21 mouse cellular contexts compared by ENCODE assay signal in genomic region chr3:116408856-116409255, GRCm38 (mm10). TPM values are rescaled to one million over a fixed set of nuclear protein-coding genes. Genes with fewer than 3 reads are reported as not detected.
DNase-seq lines count a peak whose midpoint lies in the region; ATAC-seq and TF ChIP-seq lines count a peak whose summit lies in the region.
"Had no signal": no experiment of that assay in that cellular context is flagged by ENCODE, and none has a peak within 500 bp of the region (broad histone marks: within the 10 kb centered on the region; RNA-seq: fewer than 3 reads in every experiment).

No protein-coding gene starts in this region.

- no peaks in the 10 kb centered on the region for H3K36me3 ChIP-seq in liver, adult 2 months (ENCODE audit: control insufficient read depth, insufficient read depth, low read length)
- H3K36me3 ChIP-seq in liver, embryonic 12.5 days, result peaks cover 7% of the 10 kb centered on the region; the same call in 1 of the 2 replicates
- H3K36me3 ChIP-seq in lung, embryonic 14.5 days (ENCODE audit: insufficient read depth), result no peaks in the 10 kb centered on the region; the same call in 1 of the 2 replicates
- H3K36me3 ChIP-seq: embryonic facial prominence, embryonic 15.5 days had no signal

- H3K4me1 ChIP-seq in liver, adult 2 months (ENCODE audit: control insufficient read depth, insufficient read depth, low read length), result 0 out of 2 replicates have a peak, but pooled peaks cover 2% of the 10 kb centered on the region
- peaks cover 14% of the 10 kb centered on the region for H3K4me1 ChIP-seq in liver, embryonic 12.5 days
- H3K4me1 ChIP-seq in lung, embryonic 14.5 days (ENCODE audit: insufficient read depth), result peaks cover 15% of the 10 kb centered on the region; the same call in 1 of the 2 replicates

- H3K79me2 ChIP-seq in liver, adult 2 months (ENCODE audit: control insufficient read depth, insufficient read depth, low read length), result no peaks in the 10 kb centered on the region

- no peaks in the 10 kb centered on the region for H3K9me3 ChIP-seq in liver, embryonic 12.5 days (replicated peaks)
- H3K9me3 ChIP-seq in lung, embryonic 14.5 days (ENCODE audit: low read depth, low read length), result no peaks in the 10 kb centered on the region
- H3K9me3 ChIP-seq: embryonic facial prominence, embryonic 13.5 days; embryonic facial prominence, embryonic 15.5 days; forebrain, embryonic 10.5 days; forebrain, embryonic 12.5 days had no signal

- no peak overlapping the region for H3K4me3 ChIP-seq in liver, adult 2 months (ENCODE audit: insufficient read depth, low read depth, low read length)
- H3K4me3 ChIP-seq in liver, embryonic 12.5 days, result no peak overlapping the region
- H3K4me3 ChIP-seq in lung, embryonic 14.5 days (ENCODE audit: low read depth, low read length), result no peak overlapping the region
- H3K4me3 ChIP-seq: embryonic facial prominence, embryonic 13.5 days; embryonic facial prominence, embryonic 15.5 days; erythroblast, embryonic 14.5 days; forebrain, embryonic 10.5 days; forebrain, embryonic 12.5 days had no signal

- 15% methylated on average over 10 of the region's 10 CpGs for WGBS in liver, adult 2 months
- WGBS in liver, embryonic 12.5 days (ENCODE audit: insufficient replicate concordance), result 77% methylated on average over 10 of the region's 10 CpGs
- 44% methylated on average over 10 of the region's 10 CpGs for WGBS in lung, embryonic 14.5 days

- peaks cover 3% of the 10 kb centered on the region; the same call in 1 of the 2 replicates for H3K27me3 ChIP-seq in liver, adult 2 months (ENCODE audit: control insufficient read depth, insufficient read depth, low read length)
- H3K27me3 ChIP-seq in liver, embryonic 12.5 days (replicated peaks), result no peaks in the 10 kb centered on the region
- H3K27me3 ChIP-seq in lung, embryonic 14.5 days (ENCODE audit: insufficient read depth, low read length), result no peaks in the 10 kb centered on the region
- H3K27me3 ChIP-seq: embryonic facial prominence, embryonic 13.5 days; embryonic facial prominence, embryonic 15.5 days; forebrain, embryonic 12.5 days had no signal

- no peak for TF ChIP-seq POLR2A in liver, adult 2 months (IDR thresholded peaks at IDR 0.05; ENCODE audit: extremely low read depth, insufficient read depth, low read length)

- intact Hi-C loops in heart, postnatal 14 days (cut with DNase I), result no loop called here

- TF ChIP-seq CTCF in liver, adult 2 months (IDR thresholded peaks at IDR 0.05; ENCODE audit: low read depth, low read length), result no peak
- no peak for TF ChIP-seq CTCF in lung, embryonic 14.5 days (IDR thresholded peaks at IDR 0.05; ENCODE audit: low read depth)

- no peak overlapping the region for H3K27ac ChIP-seq in liver, adult 2 months (replicated peaks; ENCODE audit: insufficient read depth, low read depth, low read length)
- no peak overlapping the region for H3K27ac ChIP-seq in liver, embryonic 12.5 days
- no peak overlapping the region for H3K27ac ChIP-seq in lung, embryonic 14.5 days (ENCODE audit: low read depth)
- H3K27ac ChIP-seq: embryonic facial prominence, embryonic 13.5 days; embryonic facial prominence, embryonic 15.5 days; forebrain, embryonic 10.5 days; forebrain, embryonic 12.5 days had no signal

- no peak for ATAC-seq in cerebellum, adult (ENCODE audit: insufficient number of reproducible peaks, low FRiP score, low TSS enrichment)
- no peak for ATAC-seq in liver, embryonic 12.5 days
- ATAC-seq in lung, embryonic 14.5 days (ENCODE audit: insufficient read depth), result 0 out of 2 replicates have a peak, but pooled peaks have one; percentile 22
- ATAC-seq: forebrain, embryonic 14.5 days; forebrain, embryonic 16.5 days had no signal

- DNase-seq in cerebellum, postnatal 14 days, result peak; percentile 24 to 30
- DNase-seq in heart, adult 11 months, result peak; percentile 83
- DNase-seq in heart, postnatal 14 days, result no peak
- DNase-seq in liver, adult 2 months (ENCODE audit: extremely low read depth, low read depth, low spot score), result peak; percentile 52
- no peak for DNase-seq in lung, embryonic 14.5 days
- no peak for DNase-seq in lung, adult 18-20 months
- DNase-seq: adrenal gland, adult 2 months; adrenal gland, postnatal 10 days; adrenal gland, postnatal 25 days; cerebellum, adult 11-12 months; cerebellum, adult 8-10 months; embryo, embryonic 11 days had no signal

- H3K9ac ChIP-seq in liver, adult 2 months (ENCODE audit: low read depth, low read length), result no peak overlapping the region
- no peak overlapping the region for H3K9ac ChIP-seq in liver, embryonic 12.5 days
- no peak overlapping the region for H3K9ac ChIP-seq in lung, embryonic 14.5 days
- H3K9ac ChIP-seq: embryonic facial prominence, embryonic 13.5 days; embryonic facial prominence, embryonic 15.5 days; forebrain, embryonic 12.5 days had no signal

- H3K4me2 ChIP-seq in liver, embryonic 12.5 days, result no peak overlapping the region
- H3K4me2 ChIP-seq in lung, embryonic 14.5 days, result no peak overlapping the region
- H3K4me2 ChIP-seq: embryonic facial prominence, embryonic 13.5 days; embryonic facial prominence, embryonic 15.5 days; forebrain, embryonic 12.5 days had no signal

RNA-seq across cellular contexts. Expression of gene Cdc14a, which starts 15.0 kb away (rescaled TPM):
- total RNA-seq in heart, postnatal 14 days (2021), result 1 to 10 TPM; 3.8 to 4.7 TPM
- total RNA-seq in liver, adult 2 months (2014; rRNA removed), result 1.1 and 1.5 TPM in 2 replicates
- 0.35 and 0.50 TPM in 2 replicates for polyA plus RNA-seq in liver, adult 2 months (2012; rRNA removed)
- 4.2 and 5.1 TPM in 2 replicates for polyA plus RNA-seq in liver, embryonic 12.5 days (2016; fragmentation: Nextera tagmentation; extraction: Ambion mirVana)
- polyA plus RNA-seq in lung, embryonic 14.5 days (2014; fragmentation: Nextera tagmentation; extraction: Ambion mirVana), result 9.1 and 12.1 TPM in 2 replicates

Comparison
In these comparisons a context has a peak if more than half of its experiments do, and no peak if none do; other contexts are left out.
1. DNase-seq: peak in cerebellum, postnatal 14 days (2 of 2), heart, adult 11 months (single experiment) and liver, adult 2 months (single experiment); none in heart, postnatal 14 days (0 of 2), lung, embryonic 14.5 days (single experiment) and lung, adult 18-20 months (0 of 2).